Mouse (Mus musculus) forebrain, postnatal 0 days (tissue): Measurements from ENCODE around the gene Efcab5. TPM values are rescaled to one million over a fixed set of nuclear protein-coding genes. Genes with fewer than 3 reads are reported as not detected.
A peak's percentile ranks its signal among the peaks of the same experiment; 100 is the strongest.

Experiments
- ATAC-seq: fragments of 200-750 bp; cut with Nextera tagmentation; 2 replicates; pipeline ENCODE4 v1.8.0; 2017; ENCODE audit warnings: mild to moderate bottlenecking, moderate library complexity
- DNase-seq: peaks from one replicate; pipeline ENCODE4 v3.0.0-alpha.2; 2015
- H3K27ac ChIP-seq: fragments of 300-500 bp; sonication (generic); 2 replicates; pipeline ENCODE4 v1.5.1; 2014; ENCODE audit warnings: low read depth, mild to moderate bottlenecking, antibody characterized with exemption, low read length, moderate library complexity, mixed read lengths
- H3K27me3 ChIP-seq: fragments of 300-500 bp; sonication (generic); 2 replicates; pipeline ENCODE4 v1.6.1; 2014; ENCODE audit warnings: mild to moderate bottlenecking, low read length, mixed read lengths; ENCODE audit not compliant: insufficient read depth
- H3K36me3 ChIP-seq: fragments of 300-500 bp; sonication (generic); 2 replicates; pipeline ENCODE4 v1.6.1; 2014; ENCODE audit warnings: mild to moderate bottlenecking, moderate library complexity; ENCODE audit not compliant: insufficient read depth
- H3K4me1 ChIP-seq: fragments of 300-500 bp; sonication (generic); 2 replicates; pipeline ENCODE4 v1.6.1; 2014; ENCODE audit warnings: antibody characterized with exemption; ENCODE audit not compliant: insufficient read depth
- H3K4me2 ChIP-seq: fragments of 300-500 bp; sonication (generic); 2 replicates; pipeline ENCODE4 v1.6.1; 2014; ENCODE audit warnings: low read depth, mild to moderate bottlenecking, moderate library complexity
- H3K4me3 ChIP-seq: fragments of 300-500 bp; sonication (generic); 2 replicates; pipeline ENCODE4 v1.5.1; 2014; ENCODE audit warnings: low read depth, low read length, mixed read lengths
- H3K9ac ChIP-seq: fragments of 300-500 bp; sonication (generic); 2 replicates; pipeline ENCODE4 v1.6.1; 2014; ENCODE audit warnings: mild to moderate bottlenecking
- H3K9me3 ChIP-seq: fragments of 300-500 bp; sonication (generic); 2 replicates; pipeline ENCODE4 v1.6.1; 2016; ENCODE audit warnings: low read length
- CTCF ChIP-seq: sonication (generic); IDR thresholded peaks from 2 replicates; pipeline ENCODE4 v1.5.1; 2016; ENCODE audit warnings: antibody characterized with exemption, control low read depth, low read depth
- WGBS: fragments of 180-500 bp; shearing (Covaris S2); extraction: QIAGEN DNeasy Blood & Tissue Kit; methylation state at CpG from one replicate; pipeline ENCODE4 v1.1.7; 2014; 5-methylcytosine and 5-hydroxymethylcytosine counted together
- polyA plus RNA-seq: library from polyadenylated mRNA; unstranded; fragments of >200 nt; fragmentation: Nextera tagmentation; extraction: Ambion mirVana; gene quantifications from 2 replicates; pipeline ENCODE4 v1.2.1, GENCODE M21; 2015
- total RNA-seq: library from RNA; depleted of rRNA; stranded (reverse); fragments of >200 nt; gene quantifications from 2 replicates; pipeline ENCODE4 v1.2.3, GENCODE M21; 2014

The Efcab5 gene
- total and polyA plus RNA-seq, 2 experiments from 2014 or later = 0.62 to 3.1 TPM

DNA sequence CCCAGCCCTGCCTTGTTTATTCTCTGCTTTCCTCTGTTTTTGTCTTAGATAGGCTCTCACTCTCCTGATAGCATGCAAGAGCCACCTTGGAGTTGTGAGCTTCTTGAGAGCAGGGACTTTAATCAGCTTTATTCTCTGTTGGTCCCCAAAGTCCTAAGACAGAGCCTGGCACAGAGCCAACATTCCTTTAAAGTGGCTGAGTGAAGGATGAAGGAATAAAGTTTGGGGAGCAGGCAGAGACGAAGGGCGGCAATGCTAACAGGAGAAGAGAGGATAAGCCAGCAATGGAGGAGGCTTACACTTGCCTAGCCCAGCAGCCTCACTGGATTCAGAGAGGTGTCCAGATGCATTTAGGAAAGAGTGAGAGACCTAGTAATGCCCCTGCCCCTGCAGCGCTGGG is 92.2 kb downstream of the Efcab5 start:
- no peaks in the 10 kb centered on the region for H3K9me3 ChIP-seq
- no peak overlapping the region for H3K4me2 ChIP-seq
- H3K4me3 ChIP-seq = no peak overlapping the region
- H3K27me3 ChIP-seq = no peaks in the 10 kb centered on the region
- 59% methylated on average over 3 of the region's 3 CpGs for WGBS
- H3K4me1 ChIP-seq = no peaks in the 10 kb centered on the region
- ATAC-seq (no peak), DNase-seq (no peak)
- H3K9ac ChIP-seq = no peak overlapping the region
- H3K36me3 ChIP-seq = no peaks in the 10 kb centered on the region
- no peak for TF ChIP-seq CTCF
- no peak overlapping the region for H3K27ac ChIP-seq

DNA sequence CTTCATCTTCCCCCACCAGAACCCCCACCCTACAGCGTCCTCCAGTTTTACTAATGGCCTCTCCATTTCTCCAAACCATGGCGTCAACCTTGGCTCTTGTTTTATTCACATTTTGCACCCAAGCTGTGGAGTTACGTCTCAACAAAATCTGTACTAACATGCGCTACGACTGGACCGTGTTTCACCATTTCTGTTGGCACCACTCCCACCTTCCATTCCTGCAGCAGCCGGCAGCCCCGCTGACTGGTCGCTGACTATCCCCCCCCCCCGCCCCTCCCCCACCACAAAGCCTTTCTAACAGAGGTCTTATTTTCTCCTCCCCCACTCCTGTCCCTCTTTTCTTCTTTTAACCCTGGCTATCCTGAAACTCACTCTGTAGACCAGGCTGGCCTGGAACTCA is 93.6 kb downstream of the Efcab5 start:
- no peak for DNase-seq
- Histone ChIP-seq H3K4me1 (no peaks in the 10 kb centered on the region), H3K4me2 (no peak overlapping the region), H3K27ac (no peak overlapping the region), H3K36me3 (no peaks in the 10 kb centered on the region), H3K4me3 (no peak overlapping the region), H3K9me3 (no peaks in the 10 kb centered on the region), H3K9ac (no peak overlapping the region), H3K27me3 (no peaks in the 10 kb centered on the region)
- TF ChIP-seq CTCF = no peak
- 51% methylated on average over 9 of the region's 10 CpGs for WGBS
- no peak for ATAC-seq

DNA sequence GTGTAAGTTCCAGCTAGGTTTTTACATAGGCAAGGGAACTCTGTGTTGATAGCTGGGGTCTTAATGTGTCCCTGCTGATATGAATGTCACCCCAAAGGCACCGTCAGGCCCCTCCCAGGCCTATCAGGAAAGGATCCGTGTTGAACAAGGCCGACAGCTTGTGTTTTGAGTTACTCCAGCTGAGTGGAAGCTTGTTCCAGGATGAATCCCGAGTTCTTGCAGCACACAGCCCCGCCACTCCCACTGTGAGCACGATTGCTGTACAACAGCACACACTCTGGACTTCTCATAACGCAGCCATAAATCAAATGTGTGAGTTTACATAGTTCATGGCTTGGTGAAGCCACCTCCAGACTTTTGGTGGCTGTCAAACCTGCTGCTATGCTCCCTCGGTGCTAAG is 94.6 kb downstream of the Efcab5 start:
- no peaks in the 10 kb centered on the region for H3K9me3 ChIP-seq
- 62% methylated on average over 8 of the region's 8 CpGs for WGBS
- DNase-seq = no peak

DNA sequence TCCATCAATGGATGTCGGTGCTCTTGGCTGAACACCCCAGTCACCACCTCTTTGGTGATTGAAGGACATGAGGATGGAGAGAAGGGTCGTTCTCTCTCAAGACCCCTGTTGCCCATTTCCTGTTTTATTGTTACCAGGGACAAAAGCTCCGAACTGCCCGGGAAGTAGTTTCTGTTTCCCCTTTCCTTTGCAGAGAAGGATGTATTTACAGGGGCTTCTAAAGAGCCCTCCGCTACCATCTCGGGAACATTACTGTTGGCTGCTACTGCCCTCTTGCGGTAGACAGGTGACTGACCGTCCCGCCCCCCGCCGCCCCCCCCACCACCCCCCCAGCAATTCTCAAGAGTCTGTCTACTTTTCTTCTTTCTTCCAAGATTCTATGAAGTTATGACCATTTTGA is 95.6 kb downstream of the Efcab5 start:
- Histone ChIP-seq H3K9me3 (no peaks in the 10 kb centered on the region), H3K27me3 (no peaks in the 10 kb centered on the region), H3K4me3 (0 out of 2 replicates have a peak overlapping the region, but pooled peaks have one; percentile 4), H3K9ac (no peak overlapping the region), H3K27ac (no peak overlapping the region), H3K36me3 (no peaks in the 10 kb centered on the region), H3K4me2 (peak overlapping the region; percentile 44), H3K4me1 (no peaks in the 10 kb centered on the region)
- DNase-seq = peak; percentile 65
- 2% methylated on average over 11 of the region's 11 CpGs for WGBS
- ATAC-seq = peak; percentile 36; the same call in 1 of the 2 replicates
- peak; percentile 61 for TF ChIP-seq CTCF

More for the DNA sequence above, 94.6 kb downstream of the Efcab5 start:
- no peak overlapping the region for H3K27ac ChIP-seq
- no peaks in the 10 kb centered on the region for H3K27me3 ChIP-seq
- no peak for TF ChIP-seq CTCF
- H3K4me2 ChIP-seq = no peak overlapping the region
- H3K4me3 ChIP-seq = no peak overlapping the region
- no peak for ATAC-seq
- no peaks in the 10 kb centered on the region for H3K4me1 ChIP-seq
- no peaks in the 10 kb centered on the region for H3K36me3 ChIP-seq
- no peak overlapping the region for H3K9ac ChIP-seq

DNA sequence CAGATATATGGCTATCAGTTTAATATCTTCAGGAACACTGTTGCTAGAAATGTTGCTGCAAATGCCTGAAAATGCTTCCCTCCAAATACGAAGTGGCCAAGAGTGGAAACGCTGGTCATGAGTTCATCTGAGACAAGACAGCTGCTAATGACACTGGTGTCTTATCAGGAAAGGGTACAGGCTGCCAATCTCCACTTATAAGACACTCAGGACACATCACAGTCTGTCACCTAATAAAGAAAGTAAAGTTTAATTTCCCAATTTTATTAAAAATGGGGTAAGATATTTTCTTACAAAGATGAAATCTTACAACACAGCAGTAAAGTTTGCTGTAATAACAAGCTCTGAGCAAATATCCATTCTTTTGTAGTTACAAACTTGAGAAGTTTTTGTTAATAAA is 99.6 kb downstream of the Efcab5 start:
- no peaks in the 10 kb centered on the region for H3K36me3 ChIP-seq
- H3K4me2 ChIP-seq = no peak overlapping the region
- no peak for TF ChIP-seq CTCF
- no peak overlapping the region for H3K9ac ChIP-seq
- no peaks in the 10 kb centered on the region for H3K27me3 ChIP-seq
- H3K9me3 ChIP-seq = no peaks in the 10 kb centered on the region
- 77% methylated on average over 2 of the region's 2 CpGs for WGBS
- no peaks in the 10 kb centered on the region for H3K4me1 ChIP-seq
- no peak overlapping the region for H3K4me3 ChIP-seq
- ATAC-seq (no peak), DNase-seq (no peak)
- H3K27ac ChIP-seq = no peak overlapping the region

DNA sequence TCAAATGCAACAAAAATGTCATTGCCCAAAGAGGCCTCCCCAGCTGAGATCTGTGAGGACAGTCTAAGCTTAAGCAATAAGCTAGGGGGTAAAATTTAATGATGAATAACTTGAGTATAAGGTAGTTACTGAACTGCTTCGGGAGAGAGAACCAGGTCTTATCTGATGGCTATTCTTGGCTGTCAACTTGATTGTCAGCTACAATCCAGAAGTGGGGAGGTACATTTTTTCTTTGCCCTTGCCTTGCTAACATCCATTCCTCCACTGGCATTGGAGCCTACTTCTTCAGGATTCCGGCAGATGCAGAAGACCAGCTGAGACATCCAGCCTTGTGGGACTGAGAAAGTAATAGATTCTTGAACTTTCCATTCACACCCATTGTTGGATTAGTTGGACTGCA is 101.8 kb downstream of the Efcab5 start:
- Histone ChIP-seq H3K4me3 (no peak overlapping the region), H3K4me1 (no peaks in the 10 kb centered on the region), H3K27me3 (no peaks in the 10 kb centered on the region), H3K9ac (no peak overlapping the region), H3K4me2 (no peak overlapping the region), H3K9me3 (no peaks in the 10 kb centered on the region), H3K27ac (no peak overlapping the region), H3K36me3 (no peaks in the 10 kb centered on the region)
- DNase-seq (no peak), ATAC-seq (no peak)
- WGBS = 81% methylated on average over 2 of the region's 2 CpGs
- no peak for TF ChIP-seq CTCF

DNA sequence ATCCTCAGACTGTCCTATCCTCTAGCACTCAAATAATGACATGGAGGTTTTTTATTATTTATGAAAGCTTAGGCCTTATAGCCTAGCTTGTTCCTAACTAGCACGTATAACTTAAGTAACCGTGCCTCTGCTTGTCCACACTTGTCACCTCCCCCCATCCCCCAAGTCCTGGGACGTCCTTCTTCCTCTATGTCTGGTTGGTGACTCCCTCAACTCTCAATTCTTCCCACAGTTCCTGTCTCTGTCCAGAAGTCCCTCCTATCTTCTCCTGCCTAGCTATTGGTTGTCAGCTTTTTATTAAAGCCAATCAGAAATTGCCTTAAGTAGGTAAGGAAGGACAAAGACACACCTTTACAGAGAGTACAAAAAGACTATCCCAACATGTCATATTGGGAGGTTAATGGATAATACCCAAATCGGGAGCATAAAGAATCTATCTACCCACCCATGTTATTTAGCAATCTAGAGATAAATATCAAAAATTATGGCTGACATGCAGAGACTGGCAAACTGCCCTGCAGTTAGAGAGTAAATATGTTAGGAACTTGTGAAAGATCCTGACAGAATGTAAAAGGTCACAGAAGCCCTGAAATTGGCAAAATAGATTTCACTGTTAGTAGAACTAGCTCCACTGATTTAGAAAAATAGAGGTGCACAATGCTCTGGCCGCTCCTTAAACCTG is 104.6 kb downstream of the Efcab5 start:
- no peaks in the 10 kb centered on the region for H3K36me3 ChIP-seq
- no peaks in the 10 kb centered on the region for H3K4me1 ChIP-seq
- no peak overlapping the region for H3K9ac ChIP-seq
- no peak overlapping the region for H3K4me2 ChIP-seq
- ATAC-seq (no peak), DNase-seq (no peak)
- TF ChIP-seq CTCF = no peak
- no peaks in the 10 kb centered on the region for H3K9me3 ChIP-seq
- no peaks in the 10 kb centered on the region for H3K27me3 ChIP-seq
- no peak overlapping the region for H3K27ac ChIP-seq
- 69% methylated on average over 5 of the region's 5 CpGs for WGBS
- H3K4me3 ChIP-seq = no peak overlapping the region
